Mouse (Mus musculus): ENCODE results near the gene Ntpcr. TPM values are rescaled to one million over a fixed set of nuclear protein-coding genes. Genes with fewer than 3 reads are reported as not detected.

Ntpcr gene
- polyA plus RNA-seq, 1 experiment, result not detected

DNA sequence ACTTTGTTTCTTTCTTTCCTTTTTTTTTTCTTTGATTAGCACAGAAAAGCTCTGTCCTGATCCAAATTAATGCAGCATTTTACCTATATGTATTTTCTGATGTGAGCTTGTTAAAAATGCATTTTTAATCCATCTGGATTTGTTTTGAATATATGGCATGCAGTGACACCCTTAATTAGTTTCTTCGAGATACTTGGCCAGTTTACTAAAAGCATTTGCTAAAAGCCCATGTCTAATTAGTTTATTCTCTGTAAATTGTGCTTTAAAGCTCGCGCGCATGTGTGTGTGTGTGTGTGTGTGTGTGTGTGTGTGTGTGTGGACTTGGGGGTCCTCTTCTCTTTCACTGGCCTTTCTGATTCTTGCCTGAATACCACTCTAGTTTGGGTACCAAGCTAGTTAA, 9.2 kb downstream of the Ntpcr start:
- no peak overlapping the region for H3K27ac ChIP-seq (ENCODE audit: insufficient read depth, low read depth, low read length)
- TF ChIP-seq POLR2A (IDR thresholded peaks at IDR 0.05; ENCODE audit: insufficient read depth, low read depth, low read length), result no peak
- no peak for TF ChIP-seq CTCF (IDR thresholded peaks at IDR 0.05; ENCODE audit: insufficient read depth, low read depth, low read length)
- WGBS, result 85% methylated on average over 4 of the region's 4 CpGs
- H3K4me1 ChIP-seq (ENCODE audit: control insufficient read depth, insufficient read depth, low read length), result peaks cover 3% of the 10 kb centered on the region
- H3K4me3 ChIP-seq (ENCODE audit: insufficient read depth, low read depth, low read length), result no peak overlapping the region

DNA sequence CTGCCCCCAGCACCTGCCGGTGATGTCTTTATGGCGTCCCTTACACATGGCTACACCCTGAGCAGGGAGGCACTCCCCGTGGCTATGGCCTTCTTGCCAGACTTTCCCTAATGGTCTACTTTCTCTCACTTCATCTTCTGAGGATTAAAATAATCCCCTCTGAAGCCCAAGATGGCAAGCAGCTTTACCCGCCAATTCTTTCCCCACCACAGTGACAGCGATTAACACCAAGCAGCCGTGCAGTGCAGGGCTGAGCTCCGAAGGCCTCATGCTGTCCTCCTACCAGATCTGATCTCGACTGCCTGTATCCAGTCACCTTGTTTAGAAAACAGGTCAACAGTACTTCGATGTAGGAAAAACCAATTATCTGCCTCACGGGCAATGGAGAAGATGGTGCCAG, 10.9 kb downstream of the Ntpcr start:
- Histone ChIP-seq H3K4me3 (ENCODE audit: insufficient read depth, low read depth, low read length) (no peak overlapping the region), H3K27ac (ENCODE audit: insufficient read depth, low read depth, low read length) (no peak overlapping the region), H3K4me1 (ENCODE audit: control insufficient read depth, insufficient read depth, low read length) (no peaks in the 10 kb centered on the region; the same call in 1 of the 2 replicates)
- 89% methylated on average over 10 of the region's 10 CpGs for WGBS
- no peak for TF ChIP-seq CTCF (IDR thresholded peaks at IDR 0.05; ENCODE audit: insufficient read depth, low read depth, low read length)
- no peak for TF ChIP-seq POLR2A (IDR thresholded peaks at IDR 0.05; ENCODE audit: insufficient read depth, low read depth, low read length)

DNA sequence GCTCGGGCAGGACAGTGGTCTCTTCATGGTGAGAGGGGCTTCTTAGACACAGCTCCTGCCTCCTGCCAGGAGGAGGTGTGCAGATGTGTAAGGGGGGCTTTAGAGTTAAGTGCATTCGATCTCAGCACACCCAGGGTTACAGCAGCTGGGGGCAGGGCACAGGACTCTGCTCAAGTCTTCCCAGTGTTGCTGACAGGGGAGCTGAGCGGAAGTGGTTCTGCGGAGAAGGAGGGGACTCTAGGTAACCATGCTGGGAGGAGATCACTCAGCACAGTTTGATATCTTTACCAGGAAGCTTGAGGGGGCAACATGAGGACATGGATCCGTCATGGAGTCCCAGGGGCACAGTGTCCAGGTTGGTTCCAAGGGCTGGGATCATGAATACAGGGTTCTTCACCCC, 11.6 kb downstream of the Ntpcr start:
- TF ChIP-seq CTCF (IDR thresholded peaks at IDR 0.05; ENCODE audit: insufficient read depth, low read depth, low read length) (no peak), POLR2A (IDR thresholded peaks at IDR 0.05; ENCODE audit: insufficient read depth, low read depth, low read length) (no peak)
- no peak overlapping the region for H3K27ac ChIP-seq (ENCODE audit: insufficient read depth, low read depth, low read length)
- no peak overlapping the region for H3K4me3 ChIP-seq (ENCODE audit: insufficient read depth, low read depth, low read length)
- WGBS, result 94% methylated on average over 5 of the region's 5 CpGs
- no peaks in the 10 kb centered on the region; the same call in 1 of the 2 replicates for H3K4me1 ChIP-seq (ENCODE audit: control insufficient read depth, insufficient read depth, low read length)

DNA sequence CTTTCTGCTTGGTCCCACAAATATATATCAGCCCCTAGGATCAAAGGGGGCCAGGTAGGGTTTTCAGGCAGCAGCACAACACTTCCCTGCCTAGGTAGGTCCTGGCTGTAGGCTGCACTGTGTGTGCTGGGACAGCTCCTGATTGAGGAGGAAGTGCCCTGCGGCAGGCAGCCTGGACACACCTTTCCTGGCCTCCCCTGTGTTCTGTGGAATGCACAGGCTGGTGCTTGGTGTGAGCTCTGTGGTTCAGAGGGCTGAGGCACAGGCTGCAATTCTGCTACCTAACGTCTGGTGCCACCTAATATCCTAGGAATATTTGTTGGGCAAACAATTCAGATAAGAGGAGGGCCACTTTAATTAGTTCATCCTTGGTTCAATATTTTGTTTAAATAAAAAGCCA, 12.1 kb downstream of the Ntpcr start:
- WGBS, result 83% methylated on average over 2 of the region's 2 CpGs
- TF ChIP-seq POLR2A (IDR thresholded peaks at IDR 0.05; ENCODE audit: insufficient read depth, low read depth, low read length) (no peak), CTCF (IDR thresholded peaks at IDR 0.05; ENCODE audit: insufficient read depth, low read depth, low read length) (no peak)
- H3K27ac ChIP-seq (ENCODE audit: insufficient read depth, low read depth, low read length), result no peak overlapping the region
- H3K4me3 ChIP-seq (ENCODE audit: insufficient read depth, low read depth, low read length), result no peak overlapping the region
- H3K4me1 ChIP-seq (ENCODE audit: control insufficient read depth, insufficient read depth, low read length), result no peaks in the 10 kb centered on the region; the same call in 1 of the 2 replicates

DNA sequence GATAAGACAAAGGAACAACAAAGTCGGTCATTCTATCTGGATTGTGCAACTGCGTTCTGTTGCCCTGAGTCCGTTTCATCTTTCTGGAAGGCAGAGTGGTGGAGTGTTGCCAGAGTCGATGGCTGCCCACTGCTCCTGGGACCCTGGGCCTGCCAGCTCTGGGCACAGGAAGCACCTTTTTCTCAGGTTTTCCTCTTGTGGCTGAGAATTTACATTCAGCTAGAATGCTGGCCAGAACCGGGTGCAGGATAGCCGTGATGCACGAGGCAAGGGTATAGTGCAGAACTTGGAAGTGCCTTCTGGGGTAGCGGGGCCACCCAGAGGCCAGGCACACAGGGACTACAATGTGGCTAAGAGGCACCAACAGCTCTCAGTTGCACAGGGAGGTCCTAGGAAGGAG, 12.6 kb downstream of the Ntpcr start:
- no peak overlapping the region for H3K4me3 ChIP-seq (ENCODE audit: insufficient read depth, low read depth, low read length)
- WGBS, result 77% methylated on average over 8 of the region's 8 CpGs
- no peak overlapping the region for H3K27ac ChIP-seq (ENCODE audit: insufficient read depth, low read depth, low read length)
- no peaks in the 10 kb centered on the region; the same call in 1 of the 2 replicates for H3K4me1 ChIP-seq (ENCODE audit: control insufficient read depth, insufficient read depth, low read length)
- no peak for TF ChIP-seq CTCF (IDR thresholded peaks at IDR 0.05; ENCODE audit: insufficient read depth, low read depth, low read length)
- no peak for TF ChIP-seq POLR2A (IDR thresholded peaks at IDR 0.05; ENCODE audit: insufficient read depth, low read depth, low read length)

DNA sequence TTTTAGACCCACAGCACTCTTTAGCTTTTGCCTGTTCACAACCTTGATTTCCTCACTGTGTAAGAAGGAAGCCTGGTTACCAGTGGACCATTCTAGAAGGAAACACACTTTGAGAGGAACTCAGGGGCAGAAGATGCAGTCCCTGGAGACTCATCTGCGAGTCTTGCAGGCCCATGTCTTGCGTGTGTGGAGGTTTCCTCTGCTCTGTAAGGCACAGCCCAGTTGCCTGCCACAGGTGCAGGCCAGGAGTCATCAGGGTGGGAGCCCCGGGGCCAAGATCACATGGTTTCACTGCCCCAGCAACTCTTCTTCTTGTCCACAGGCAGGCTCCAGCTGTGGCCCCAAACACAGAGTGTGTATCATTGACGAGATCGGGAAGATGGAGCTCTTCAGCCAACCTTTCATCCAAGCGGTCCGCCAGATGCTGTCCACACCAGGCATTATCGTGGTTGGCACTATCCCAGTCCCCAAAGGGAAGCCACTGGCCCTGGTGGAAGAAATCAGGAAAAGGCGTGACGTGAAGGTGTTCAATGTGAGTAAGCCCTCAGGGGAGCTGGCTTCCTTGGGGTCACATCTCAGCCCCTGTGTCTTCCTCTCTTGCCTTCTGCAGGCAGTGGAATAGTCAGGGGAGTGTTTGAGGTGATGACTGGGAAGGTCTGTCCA, 15.3 kb downstream of the Ntpcr start:
- H3K4me3 ChIP-seq (ENCODE audit: insufficient read depth, low read depth, low read length), result no peak overlapping the region
- TF ChIP-seq POLR2A (IDR thresholded peaks at IDR 0.05; ENCODE audit: insufficient read depth, low read depth, low read length) (no peak), CTCF (IDR thresholded peaks at IDR 0.05; ENCODE audit: insufficient read depth, low read depth, low read length) (no peak)
- WGBS, result 91% methylated on average over 10 of the region's 10 CpGs
- no peak overlapping the region for H3K27ac ChIP-seq (ENCODE audit: insufficient read depth, low read depth, low read length)
- H3K4me1 ChIP-seq (ENCODE audit: control insufficient read depth, insufficient read depth, low read length), result no peaks in the 10 kb centered on the region; the same call in 1 of the 2 replicates

DNA sequence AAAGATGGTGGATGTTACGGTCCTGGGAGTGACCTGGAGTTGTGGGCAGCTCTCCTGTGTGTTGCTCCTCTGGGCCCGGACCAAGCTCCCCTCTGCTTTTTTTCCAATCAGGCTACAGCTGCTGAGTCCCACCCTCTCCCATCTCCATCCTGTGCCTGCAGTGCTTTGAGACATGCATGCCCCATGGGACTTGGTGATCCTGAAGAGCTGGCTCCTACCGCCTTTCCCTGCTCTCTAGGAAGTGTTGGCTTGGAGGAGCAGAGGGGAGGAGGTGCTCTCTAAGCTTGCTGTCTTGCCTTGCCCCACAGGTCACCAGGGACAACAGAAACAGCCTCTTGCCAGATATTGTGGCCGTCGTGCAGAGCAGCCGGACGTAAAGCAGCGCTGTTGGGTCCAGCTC, 17.6 kb downstream of the Ntpcr start:
- 90% methylated on average over 8 of the region's 8 CpGs for WGBS
- Histone ChIP-seq H3K4me1 (ENCODE audit: control insufficient read depth, insufficient read depth, low read length) (no peaks in the 10 kb centered on the region), H3K4me3 (ENCODE audit: insufficient read depth, low read depth, low read length) (no peak overlapping the region), H3K27ac (ENCODE audit: insufficient read depth, low read depth, low read length) (no peak overlapping the region)
- TF ChIP-seq POLR2A (IDR thresholded peaks at IDR 0.05; ENCODE audit: insufficient read depth, low read depth, low read length) (no peak), CTCF (IDR thresholded peaks at IDR 0.05; ENCODE audit: insufficient read depth, low read depth, low read length) (no peak)

DNA sequence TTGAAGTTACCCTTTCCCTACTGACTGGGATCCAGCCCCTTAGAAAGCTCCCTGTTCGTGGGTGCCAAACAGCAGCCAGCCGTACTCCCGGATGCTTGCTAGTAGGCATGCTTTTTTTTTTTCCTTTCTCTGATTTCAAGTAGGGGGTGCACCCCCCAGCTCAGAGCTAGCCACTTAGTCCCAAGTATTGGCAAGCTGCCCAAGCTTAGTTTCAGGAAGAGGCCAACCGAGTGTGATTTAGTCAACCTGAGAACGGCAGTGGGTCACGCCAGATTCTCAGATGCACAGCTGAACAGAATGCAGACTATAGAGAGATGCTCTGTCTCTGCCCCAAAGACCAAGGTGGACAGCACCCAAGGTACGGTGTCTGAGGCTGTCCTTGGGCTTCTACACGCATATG, 21.1 kb downstream of the Ntpcr start:
- no peak for TF ChIP-seq POLR2A (IDR thresholded peaks at IDR 0.05; ENCODE audit: insufficient read depth, low read depth, low read length)
- TF ChIP-seq CTCF (IDR thresholded peaks at IDR 0.05; ENCODE audit: insufficient read depth, low read depth, low read length), result no peak
- Histone ChIP-seq H3K4me1 (ENCODE audit: control insufficient read depth, insufficient read depth, low read length) (no peaks in the 10 kb centered on the region), H3K4me3 (ENCODE audit: insufficient read depth, low read depth, low read length) (no peak overlapping the region), H3K27ac (ENCODE audit: insufficient read depth, low read depth, low read length) (no peak overlapping the region)
- WGBS, result 64% methylated on average over 8 of the region's 8 CpGs

DNA sequence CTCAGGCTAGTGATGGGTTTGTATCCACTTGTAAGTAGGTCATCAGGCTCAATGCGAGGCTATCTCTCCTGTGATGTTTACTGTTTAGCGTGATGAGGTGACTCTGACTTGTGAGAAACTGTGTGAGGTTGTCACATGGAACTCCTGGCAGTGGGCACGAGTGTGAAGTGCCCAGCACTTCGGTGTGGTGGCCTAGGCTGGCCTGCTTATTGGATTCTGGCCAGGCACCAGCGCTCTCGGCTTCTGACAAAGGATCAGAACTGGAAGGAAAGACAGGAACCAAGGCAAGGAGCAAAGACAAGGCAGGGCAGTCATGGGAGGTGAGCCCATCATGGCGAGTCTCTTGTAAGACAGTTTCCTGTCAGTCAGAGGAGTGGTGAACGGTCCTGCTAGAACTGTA, 26.1 kb downstream of the Ntpcr start:
- no peak overlapping the region for H3K4me3 ChIP-seq (ENCODE audit: insufficient read depth, low read depth, low read length)
- no peak overlapping the region for H3K27ac ChIP-seq (ENCODE audit: insufficient read depth, low read depth, low read length)
- whole genome bisulfite sequencing, result 66% methylated on average over 8 of the region's 8 CpGs
- peaks cover 8% of the 10 kb centered on the region for H3K4me1 ChIP-seq (ENCODE audit: control insufficient read depth, insufficient read depth, low read length)
- TF ChIP-seq CTCF (IDR thresholded peaks at IDR 0.05; ENCODE audit: insufficient read depth, low read depth, low read length) (no peak), POLR2A (IDR thresholded peaks at IDR 0.05; ENCODE audit: insufficient read depth, low read depth, low read length) (no peak)
